Mouse (Mus musculus): ENCODE data around the gene Anks1b.

The Anks1b gene

DNA sequence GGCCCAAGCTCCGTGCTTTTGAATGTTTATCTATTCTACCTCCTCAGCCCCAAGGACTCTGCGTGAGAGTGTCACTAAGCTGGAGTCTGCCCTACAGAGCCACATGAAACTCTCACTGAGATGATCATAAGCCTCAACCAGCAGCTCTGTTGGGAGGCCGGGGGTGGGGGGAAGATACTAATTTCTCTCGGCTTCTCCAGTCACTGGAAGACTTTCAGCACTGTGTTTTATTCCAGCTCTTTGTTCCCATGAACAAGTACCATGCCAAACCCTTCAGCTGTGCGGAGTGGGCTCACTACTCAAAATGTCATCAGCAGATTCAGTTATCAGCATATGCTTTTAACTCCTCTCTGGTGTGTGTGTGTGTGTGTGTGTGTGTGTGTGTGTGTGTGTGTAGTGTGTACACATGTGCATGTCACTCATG lies 849.8 kb downstream of the Anks1b start:
- DNase-seq (ENCODE audit: low read depth in 1 of 2, low spot score in 2 of 2): no peak

DNA sequence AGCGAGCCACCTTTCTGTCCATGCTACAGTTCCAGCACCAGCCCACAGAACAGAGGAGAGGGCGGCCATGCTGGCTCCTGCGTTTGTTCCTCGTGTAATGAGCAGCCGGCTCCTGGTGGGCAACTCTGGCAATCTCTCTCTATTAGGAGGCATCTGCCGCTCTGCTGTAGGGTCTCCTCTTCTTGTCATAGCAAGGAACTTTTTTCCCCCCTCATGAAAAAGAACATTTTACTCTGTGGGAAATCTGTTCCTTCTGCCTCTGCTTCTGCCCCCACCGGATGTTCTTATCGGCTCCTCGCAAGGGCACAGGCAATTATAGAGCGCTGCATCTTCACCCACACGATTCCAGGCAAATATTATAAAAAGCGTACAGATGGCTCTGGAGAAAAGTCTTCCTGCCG lies 850.6 kb downstream of the Anks1b start:
- no peak for DNase-seq (ENCODE audit: low read depth in 1 of 2, low spot score in 2 of 2)

DNA sequence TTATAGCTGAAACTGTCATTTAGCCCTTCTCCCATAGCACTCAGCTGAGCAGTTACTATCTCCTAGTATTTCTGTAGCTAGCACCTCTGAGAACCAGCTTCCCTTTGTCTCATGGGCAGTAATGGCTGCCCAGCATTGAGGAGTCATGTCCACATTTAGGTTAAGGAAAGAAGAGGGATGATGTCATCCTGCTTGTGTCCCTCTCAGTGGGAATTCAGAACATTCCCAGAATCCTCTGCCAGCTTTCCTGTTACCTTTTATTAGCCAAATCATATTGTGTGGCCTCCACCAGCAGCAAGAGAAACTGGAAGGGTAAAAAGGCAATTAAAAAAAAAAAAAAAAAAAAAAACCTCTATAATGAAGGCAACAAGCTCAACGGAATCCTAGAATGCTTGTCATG lies 851.6 kb downstream of the Anks1b start:
- DNase-seq (ENCODE audit: low read depth in 1 of 2, low spot score in 2 of 2): no peak

DNA sequence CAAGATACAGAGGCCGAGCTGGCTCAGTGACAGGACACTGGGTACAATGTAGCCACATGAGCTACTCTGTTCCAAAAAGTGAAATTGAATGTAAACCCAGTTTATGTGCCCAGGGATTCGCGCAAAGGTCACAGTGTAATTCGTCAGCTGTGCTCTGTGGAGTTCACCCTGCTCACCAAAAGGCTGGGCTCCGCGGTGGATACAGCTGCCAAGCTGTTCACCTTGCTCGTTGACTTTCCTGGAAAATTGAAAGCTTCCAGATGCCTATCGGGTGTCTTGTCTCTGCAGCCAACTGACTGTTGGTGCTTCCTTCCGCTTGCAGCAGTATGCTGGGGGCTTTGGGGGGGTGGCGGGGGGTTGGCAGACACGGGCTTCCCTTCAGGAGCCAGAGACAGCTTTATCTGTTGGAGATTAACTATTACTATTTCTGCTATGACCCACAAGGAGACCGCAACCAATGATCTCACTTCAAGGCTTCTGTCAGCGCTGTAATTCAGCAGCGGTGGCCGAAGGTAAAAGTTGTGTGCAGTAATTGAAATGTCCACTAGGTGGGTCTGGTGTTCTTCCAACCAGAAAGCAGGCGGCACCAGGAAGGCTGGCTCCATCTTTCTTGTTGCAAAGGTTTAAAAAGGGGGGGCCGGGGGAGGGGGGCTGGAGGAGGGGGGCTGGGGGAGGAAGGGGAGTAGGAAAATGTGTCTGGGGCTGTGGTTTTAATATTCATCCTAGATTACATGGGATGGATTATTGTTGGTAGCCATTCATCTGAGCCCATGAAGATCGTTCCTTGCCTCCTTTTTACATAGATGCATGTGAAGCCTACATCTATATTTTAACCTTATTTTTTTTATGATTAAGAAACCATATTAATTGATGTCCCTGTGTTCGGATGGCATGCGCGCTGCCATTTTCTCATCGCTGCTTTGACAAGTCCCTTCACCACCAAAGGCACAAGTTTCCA lies 855.4 kb downstream of the Anks1b start:
- DNase-seq (ENCODE audit: low read depth in 1 of 2, low spot score in 2 of 2): no peak

DNA sequence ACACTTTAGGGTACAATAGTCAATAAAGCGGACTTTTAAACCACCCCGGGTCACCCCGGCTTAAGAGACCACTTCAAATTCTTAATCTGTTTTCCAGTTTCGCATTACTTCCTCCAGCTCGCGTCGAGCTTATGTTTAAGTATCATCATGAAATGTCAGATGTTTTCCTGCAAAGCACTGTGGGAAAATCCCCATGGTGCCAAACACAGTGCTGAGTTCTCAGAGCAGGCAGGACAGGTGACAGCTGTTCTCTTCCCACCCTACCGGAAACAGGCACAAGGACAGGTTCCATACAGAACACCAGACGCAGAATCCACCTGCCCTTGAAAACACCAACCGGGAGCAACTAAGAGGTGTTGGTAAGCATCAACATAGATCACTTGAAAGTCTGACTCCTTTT lies 856.2 kb downstream of the Anks1b start:
- no peak for DNase-seq (ENCODE audit: low read depth in 1 of 2, low spot score in 2 of 2)

DNA sequence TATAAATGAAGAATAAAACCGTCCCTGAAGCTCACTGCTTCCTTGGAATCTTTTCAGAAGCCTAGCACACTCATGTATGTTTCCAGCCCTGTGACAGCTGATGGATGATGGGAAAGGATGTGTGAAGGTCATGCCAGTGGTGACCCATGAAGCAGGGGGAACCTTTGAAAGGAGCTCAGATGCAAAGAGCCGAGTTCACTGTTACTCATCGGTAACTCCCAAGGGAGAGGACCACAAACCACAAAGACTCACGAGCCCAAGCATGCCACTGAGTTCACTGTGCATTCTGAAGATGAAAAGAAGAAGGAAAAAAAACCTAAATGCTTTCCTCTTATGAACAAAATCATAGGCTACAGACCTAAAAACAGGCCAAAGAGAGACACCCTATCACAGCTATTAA lies 859.5 kb downstream of the Anks1b start:
- DNase-seq (ENCODE audit: low read depth in 1 of 2, low spot score in 2 of 2): no peak

DNA sequence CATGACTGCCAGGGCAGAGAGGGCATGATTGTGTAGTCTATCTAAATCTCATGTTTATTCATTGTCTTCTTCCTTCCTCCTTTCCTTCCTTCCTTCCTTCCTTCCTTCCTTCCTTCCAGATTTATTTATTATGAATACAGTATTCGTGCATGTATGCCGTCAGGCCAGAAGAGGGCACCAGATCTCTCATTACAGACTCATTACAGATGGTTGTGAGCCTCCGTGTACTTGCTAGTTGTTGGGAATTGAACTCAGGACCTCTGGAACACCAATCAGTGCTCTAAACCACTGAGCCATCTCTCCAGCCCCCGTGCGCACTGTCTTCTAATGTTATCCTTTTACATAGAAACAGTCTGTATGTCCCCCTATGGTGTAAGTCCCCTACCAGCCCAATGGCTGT lies 860.3 kb downstream of the Anks1b start:
- DNase-seq (ENCODE audit: low read depth in 1 of 2, low spot score in 2 of 2): no peak

DNA sequence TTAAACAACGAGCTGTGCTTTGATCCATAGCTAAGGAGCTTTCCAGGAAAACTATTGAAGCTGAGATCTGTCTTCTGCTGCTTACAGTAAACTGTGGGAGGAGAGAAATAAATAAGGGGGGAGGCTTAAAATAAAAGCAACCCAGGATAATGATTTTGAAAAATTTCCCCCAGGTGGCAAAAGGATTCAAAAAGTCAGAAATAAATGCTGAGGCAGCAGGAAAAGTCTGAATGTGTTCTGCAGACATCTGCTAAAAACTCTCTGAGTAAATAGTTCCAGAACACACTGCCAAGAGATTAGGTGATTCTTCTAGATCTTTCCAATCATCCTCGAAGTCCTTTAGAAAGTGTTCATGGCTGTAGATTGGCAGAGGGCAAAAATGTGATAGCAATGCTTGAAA lies 865.2 kb downstream of the Anks1b start:
- DNase-seq (ENCODE audit: low read depth in 1 of 2, low spot score in 2 of 2): no peak

DNA sequence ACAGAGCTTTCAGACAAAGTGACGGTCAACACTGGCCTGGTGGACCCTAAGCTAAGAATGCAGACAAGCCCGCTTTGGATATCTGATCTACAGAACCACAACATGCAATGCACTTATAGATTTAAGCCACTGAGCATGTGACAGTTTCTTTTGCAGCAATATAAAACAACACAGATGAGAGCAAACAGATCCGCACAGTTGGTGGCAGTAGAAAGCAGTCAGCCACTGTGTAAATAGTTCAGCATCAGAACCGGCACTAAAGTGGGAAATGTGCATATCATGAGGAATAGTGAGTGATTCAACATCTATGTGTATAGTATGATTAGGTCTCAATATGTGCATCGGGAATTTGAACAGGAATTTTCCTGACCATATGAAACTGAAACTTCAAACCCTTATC lies 867.6 kb downstream of the Anks1b start:
- no peak for DNase-seq (ENCODE audit: low read depth in 1 of 2, low spot score in 2 of 2)

DNA sequence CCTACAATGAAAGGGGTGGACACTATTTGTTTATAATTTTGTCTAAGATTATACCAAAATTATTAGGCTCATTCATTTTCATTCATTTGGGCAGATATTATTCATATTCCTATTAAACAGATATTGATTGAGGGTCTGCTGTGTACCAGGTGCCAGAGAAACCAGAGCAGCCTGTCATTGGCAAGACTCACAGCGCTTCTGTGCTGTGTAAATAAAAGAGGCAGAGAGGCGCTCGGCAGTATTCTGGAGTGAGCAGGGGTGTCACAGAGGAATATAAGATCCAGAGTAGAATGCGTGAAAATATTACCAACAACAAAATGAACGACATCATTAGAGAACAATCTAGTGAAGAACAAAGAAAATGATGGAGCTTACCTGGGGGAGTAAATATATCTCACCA lies 878.6 kb downstream of the Anks1b start:
- DNase-seq (ENCODE audit: low read depth in 1 of 2, low spot score in 2 of 2): no peak

DNA sequence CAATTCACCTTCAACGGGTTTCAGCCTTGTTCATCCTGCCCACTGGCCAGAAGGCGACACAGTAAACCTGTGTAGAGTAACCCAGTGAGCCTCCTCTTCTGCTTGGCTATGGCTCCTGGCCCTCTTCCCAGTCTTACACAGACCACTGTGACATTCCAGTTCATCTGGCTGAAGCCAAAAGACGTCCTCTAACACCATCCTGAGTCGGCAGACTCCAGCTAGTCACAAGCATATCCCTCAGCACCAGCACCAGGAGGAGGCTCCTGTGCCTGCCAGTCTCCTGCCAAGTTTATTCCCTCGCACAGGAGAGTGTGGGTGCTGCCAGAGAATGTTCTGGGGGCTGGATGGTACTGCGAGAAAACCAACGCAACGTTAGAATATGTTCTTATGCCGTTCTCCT lies 879.8 kb downstream of the Anks1b start:
- DNase-seq (ENCODE audit: low read depth in 1 of 2, low spot score in 2 of 2): no peak

DNA sequence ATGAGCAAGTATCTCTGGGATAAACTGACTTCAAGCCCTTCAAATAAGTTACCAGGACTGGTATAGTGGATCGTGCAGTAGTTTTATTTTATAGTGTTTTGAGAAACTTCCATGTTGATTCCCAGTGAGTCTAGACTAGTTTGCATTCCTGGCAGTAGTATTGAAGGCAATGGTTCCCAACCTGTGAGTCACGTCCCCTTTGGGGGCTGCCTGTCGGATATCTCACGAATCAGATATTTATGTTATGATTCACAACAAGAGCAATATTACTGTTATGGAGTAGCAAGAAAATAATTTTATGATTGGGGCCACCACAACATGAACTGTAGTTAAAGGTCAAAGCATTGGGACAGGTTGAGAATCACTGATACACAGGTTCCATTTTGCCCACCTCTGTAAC lies 884.5 kb downstream of the Anks1b start:
- no peak for DNase-seq (ENCODE audit: low read depth in 1 of 2, low spot score in 2 of 2)

DNA sequence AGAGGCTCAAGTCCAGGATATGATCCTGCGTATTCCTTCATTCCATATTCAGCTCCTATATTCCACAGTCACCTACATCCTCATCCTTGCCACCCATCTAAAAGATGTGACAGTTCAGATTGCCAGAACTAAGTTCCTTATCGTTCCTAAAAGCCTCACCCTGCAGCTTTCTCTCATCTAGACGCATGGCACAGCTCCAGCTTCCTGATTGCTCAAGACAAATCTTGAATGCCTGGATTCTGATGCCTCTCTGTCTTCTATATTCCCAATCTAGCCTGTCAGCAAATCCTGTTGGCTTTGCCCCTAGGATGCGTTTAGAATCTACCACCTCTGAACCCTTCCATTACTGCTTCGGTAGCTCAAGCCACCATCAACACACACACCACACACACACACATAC lies 886.6 kb downstream of the Anks1b start:
- DNase-seq (ENCODE audit: low read depth in 1 of 2, low spot score in 2 of 2): no peak

DNA sequence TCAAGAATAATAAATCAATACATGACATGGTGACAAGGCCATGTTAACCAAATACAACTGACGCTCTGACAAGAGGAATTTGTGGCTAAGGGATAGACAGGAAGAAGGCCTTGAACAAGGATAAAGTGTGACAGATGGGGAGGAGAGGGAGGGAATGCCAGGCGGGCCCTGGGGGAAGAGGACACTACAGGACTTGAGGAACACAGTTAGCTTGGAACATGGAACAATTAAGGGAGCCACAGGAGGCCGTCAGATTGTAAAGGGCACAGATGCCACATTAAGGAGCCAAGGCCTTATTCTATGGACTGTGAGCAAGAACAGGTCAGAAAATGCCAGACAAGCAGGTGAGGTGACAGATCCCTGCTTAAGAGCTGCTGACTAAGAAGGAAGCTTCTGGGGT lies 893.0 kb downstream of the Anks1b start:
- DNase-seq (ENCODE audit: low read depth in 1 of 2, low spot score in 2 of 2): no peak

DNA sequence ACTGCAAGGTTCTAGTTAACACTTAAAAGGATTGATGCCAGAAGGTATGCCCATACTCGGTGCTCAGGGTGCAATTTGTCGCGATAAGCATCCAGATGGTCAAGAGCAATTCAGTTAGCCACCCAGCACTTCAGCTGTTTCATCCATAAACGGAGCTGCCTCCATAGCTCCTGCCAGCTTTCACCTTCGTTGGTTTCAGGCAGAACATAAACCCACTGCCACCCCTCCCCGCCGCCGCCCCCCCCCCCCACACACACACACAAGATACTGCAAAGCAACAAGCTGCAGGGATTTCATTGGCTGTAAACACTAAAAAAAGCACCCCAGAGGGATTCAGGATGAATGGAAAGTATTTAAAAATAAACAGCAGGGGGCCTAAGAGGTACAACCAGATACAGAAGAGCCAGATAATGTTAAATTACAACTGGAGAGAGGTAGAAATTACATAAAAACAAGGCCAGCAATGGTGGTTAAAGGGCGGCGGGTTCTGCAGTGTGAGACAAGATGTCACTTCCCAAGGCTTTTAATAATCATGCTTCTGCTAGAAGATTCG lies 897.2 kb downstream of the Anks1b start:
- no peak for DNase-seq (ENCODE audit: low read depth in 1 of 2, low spot score in 2 of 2)

DNA sequence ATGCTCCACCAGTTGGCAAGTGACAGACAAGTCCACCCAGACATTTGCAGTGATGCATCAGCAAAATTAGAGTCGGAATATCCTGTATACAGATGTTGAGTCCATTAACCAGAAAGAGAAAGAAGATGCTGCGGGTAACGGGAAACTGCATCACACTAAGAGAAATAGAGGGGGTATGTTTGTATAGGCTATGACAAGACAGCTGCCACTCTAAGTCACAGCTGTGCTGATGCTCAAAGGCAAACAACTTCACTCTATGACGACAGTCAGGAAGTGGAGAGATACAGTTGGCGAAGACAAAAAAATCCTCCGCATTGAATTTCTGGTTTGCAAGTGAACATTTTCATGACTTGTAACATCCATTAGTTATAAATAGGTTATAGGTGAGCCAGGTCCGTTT lies 897.7 kb downstream of the Anks1b start:
- no peak for DNase-seq (ENCODE audit: low read depth in 1 of 2, low spot score in 2 of 2)

DNA sequence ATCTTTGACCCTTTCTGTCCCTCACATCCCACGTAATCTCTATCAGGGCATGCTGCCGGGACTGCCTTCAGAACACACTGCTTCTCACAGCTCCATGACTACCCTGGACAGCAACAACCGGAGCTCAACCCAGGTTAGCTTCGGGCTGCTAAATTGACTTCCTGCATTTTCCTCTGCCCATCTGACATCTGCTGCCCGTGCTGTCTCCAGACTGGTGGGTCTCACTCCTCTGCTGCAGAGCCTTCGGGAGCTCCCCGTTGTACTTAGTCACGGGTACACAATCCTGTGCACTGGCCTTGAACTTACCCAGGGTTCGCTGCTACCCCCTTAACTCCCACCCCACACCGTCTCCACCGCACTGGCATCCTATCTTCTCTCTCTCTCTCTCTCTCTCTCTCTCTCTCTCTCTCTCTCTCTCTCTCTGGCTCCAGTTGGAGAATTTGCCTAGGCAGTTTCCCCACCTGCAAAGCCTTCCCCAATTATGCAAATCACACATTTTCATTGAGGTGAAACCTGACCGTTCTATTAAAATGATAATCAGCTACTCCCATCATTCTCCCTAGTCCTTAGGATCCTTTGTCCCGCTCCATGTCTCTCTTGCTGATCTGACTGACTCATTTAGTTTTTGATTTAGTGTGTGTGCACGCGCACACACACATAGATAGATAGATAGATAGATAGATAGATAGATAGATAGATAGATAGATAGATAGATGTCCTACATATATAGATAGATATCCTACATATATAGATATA lies 898.3 kb downstream of the Anks1b start:
- no peak for DNase-seq (ENCODE audit: low read depth in 1 of 2, low spot score in 2 of 2)

DNA sequence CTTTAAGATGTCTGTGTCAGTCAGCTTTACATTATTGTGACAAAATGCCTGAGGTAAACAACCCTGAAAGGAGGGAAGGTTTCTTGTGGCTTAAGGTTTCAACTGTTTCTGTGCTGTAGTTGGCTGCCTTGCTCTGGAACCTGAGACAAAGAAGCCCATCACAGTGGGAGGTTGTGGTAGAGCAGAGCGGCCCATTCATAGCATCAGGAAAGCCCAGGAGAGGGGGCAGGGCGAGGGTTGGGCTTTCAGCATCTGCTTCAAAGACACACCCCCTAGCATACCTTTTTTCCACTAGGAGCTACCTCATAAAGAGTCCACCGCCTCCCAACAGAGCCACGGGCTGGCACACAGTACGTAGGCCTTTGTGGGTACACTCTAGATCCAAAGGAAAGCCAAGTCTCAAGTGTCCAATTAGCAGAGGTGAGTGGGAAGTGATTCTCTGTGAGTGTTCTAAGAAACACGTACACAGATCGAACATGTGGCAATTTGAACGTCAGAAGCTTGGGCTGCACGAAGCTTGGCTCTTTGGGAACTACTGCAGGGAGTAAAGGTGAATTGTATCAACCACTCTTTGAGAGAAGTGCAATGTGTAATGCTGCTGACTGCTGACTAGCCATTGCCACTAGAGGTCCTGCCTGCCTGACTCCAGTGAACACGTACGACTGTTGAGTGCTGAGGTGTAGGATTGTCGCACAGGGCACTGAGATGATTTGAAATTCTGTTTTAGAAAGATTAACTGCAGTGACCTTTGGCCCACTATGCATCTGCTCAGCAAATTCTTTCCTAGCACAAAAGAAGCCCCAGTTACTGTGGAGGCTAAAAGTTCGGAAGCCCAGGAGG lies 906.5 kb downstream of the Anks1b start:
- no peak for DNase-seq (ENCODE audit: low read depth in 1 of 2, low spot score in 2 of 2)

DNA sequence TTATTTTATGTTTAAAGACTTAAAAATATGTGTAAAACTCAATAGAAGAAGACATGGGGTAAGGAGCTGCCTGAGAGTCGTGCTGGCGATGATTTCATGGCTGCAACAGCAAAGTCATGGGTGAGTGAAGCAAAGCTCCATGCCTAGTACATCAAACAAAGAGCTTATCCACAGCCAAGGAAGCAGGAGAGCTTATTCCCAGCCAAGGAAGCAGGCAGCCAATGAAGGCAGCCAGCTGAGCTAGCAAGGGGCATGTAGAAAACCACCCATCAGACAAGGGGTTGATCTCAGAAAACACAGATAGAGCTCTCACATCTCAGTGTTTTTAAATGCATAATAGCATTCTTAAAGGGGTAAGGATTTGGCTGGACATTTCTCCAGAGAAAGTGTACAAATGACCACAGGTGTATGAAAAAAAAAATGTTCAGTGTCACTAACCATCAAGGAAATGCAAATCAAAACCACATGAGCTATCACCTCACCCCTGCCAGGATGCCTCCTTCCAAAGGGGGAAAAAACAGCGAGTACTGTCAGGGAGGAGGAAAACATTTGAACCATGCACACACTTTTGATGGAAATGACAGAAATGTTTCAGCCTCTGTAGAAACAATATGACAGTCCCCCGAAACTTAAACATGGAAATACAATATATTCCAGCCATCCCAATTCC lies 911.8 kb downstream of the Anks1b start:
- no peak for DNase-seq (ENCODE audit: low read depth in 1 of 2, low spot score in 2 of 2)

DNA sequence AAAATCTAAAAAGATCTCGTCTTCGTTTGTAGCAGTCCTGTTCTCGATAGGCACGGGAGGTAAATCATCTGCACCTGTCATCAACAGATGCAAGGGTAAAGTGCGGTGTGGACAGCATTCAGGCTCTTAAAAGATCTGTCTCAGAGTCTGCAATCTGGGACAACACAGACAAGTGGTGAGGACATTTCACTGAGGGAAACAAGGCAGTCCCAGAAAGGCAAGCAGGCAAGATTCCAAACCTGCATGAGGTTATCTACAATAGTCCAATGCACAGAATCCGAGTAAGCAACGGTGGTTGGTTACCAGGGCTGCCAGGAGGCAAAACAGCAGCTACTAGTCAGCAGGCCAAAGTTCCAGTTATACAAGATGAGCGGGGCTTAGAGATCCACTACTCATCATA lies 912.4 kb downstream of the Anks1b start:
- DNase-seq (ENCODE audit: low read depth in 1 of 2, low spot score in 2 of 2): no peak

DNA sequence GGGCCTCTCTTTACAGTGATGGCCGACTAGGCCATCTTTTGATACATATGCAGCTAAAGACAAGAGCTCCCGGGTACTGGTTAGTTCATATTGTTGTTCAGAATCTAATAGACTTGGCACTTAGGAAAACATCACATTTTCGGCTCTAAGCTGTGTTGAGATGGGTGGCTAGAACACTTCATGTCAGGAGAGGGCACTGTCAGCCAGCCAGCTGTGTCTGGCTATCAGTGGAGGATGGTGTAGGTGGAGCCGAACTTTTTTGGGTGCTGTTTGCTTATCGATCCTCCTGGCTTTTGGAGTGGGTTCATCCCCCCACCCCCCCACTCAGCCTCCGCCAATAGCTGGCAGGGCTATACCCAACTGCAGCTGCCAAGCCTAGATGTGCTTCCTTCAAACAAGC lies 929.8 kb downstream of the Anks1b start:
- no peak for DNase-seq (ENCODE audit: low read depth in 1 of 2, low spot score in 2 of 2)
